Mouse (Mus musculus): ENCODE data around the gene U2af1.
"Not testable (repeated sequence)": the region's sequence is repeated elsewhere in the genome, so short reads cannot be mapped to it uniquely, and the experiment has no call there.

The U2af1 gene

GRCm38 (mm10) chr17:31658468-31659185 lies at the start of gene U2af1:
Gene U2af1, minus strand, starts transcription at chr17:31658892.
- DNase-seq: peak; percentile 99

DNA sequence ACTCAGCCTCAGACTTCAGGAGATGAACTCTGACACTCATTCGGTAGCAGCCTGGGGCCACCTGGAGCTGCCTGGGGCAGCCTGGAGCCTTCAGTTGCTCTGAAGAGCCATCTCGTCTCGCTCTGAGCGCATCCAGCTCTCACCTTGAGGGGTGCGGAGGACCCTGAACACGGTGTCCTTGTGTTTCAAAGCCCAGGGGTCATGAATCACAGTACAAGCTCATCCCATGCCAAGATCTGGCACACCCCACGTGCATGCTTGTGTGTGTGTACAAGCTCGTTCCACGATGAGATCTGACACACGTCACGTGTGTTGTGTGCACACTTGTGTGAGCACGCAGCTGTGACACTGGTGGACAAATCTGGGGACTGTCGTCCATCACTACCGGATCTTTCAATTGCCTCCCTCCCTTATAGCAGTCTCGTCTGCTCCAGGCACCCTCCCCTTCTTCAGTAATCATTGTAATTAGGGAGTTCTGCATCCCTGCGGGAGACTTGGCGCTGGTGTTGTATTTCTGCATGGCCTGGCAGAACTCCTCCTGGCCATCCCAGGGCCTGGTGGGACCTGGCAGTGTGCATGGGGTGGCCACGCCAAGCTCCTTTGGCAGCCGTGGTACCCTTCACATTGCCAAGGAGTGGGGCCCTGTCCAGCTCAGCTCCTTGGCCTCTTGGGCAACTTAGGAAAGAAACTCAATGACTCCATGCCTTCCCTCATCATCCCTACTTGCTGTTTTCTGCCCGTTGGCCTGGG lies 46.8 kb upstream of the U2af1 start:
- DNase-seq: peak; percentile 31

GRCm38 (mm10) chr17:31703276-31703980 lies 44.7 kb upstream of the U2af1 start:
- DNase-seq: no peak

GRCm38 (mm10) chr17:31698347-31698746 lies 39.7 kb upstream of the U2af1 start:
- no peak for DNase-seq

- not testable (repeated sequence) for DNase-seq
These were observed 36.7 kb upstream of the U2af1 start for GRCm38 (mm10) chr17:31695356-31695755.

GRCm38 (mm10) chr17:31694949-31695348 lies 36.3 kb upstream of the U2af1 start:
- no peak for DNase-seq

GRCm38 (mm10) chr17:31694023-31694376 lies 35.3 kb upstream of the U2af1 start:
- DNase-seq: no peak

GRCm38 (mm10) chr17:31693330-31694022 lies 34.8 kb upstream of the U2af1 start:
- DNase-seq: peak; percentile 71

DNA sequence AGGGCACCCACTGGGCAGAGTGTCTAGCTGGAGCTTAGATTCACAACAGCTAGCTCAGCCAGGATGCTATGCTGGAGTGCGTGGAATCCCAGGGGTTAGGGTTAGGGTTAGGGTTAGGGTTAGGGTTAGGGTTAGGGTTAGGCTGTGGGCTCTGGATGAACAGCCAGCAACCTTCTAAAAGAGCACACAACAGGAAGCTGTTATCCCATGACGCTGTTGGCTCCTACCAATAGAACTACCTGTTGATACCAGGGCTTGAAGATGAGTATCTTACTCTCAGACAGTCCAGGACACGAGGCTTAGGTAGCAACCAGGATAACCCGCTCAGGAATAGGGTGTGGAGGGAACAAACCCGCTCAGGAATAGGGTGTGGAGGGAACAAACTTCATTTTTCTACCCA lies 34.2 kb upstream of the U2af1 start:
- DNase-seq: no peak

DNA sequence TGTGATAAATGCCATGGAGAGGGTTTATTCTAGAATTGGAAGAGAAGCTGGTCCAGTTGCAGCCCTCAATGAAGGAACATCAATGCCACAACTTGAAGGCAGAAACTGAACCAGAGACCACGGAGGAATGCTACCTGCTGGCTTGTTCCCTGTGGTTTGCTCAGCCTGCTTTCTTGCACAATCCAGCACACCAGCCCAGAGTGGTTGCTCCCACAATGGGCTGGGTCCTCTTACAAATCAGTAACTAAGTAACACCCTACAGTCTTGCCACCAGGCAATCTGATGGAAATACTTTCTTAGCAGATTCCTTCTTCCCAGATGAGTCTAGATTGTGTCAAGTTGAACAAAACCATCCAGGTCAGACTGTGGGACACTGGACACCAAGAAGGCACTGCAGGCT lies 30.9 kb upstream of the U2af1 start:
- DNase-seq: no peak

GRCm38 (mm10) chr17:31688112-31688511 lies 29.4 kb upstream of the U2af1 start:
- no peak for DNase-seq

- no peak for DNase-seq
These were observed 27.5 kb upstream of the U2af1 start for GRCm38 (mm10) chr17:31686225-31686564.

GRCm38 (mm10) chr17:31685514-31686224 lies 27.0 kb upstream of the U2af1 start:
- peak; percentile 80 for DNase-seq

DNA sequence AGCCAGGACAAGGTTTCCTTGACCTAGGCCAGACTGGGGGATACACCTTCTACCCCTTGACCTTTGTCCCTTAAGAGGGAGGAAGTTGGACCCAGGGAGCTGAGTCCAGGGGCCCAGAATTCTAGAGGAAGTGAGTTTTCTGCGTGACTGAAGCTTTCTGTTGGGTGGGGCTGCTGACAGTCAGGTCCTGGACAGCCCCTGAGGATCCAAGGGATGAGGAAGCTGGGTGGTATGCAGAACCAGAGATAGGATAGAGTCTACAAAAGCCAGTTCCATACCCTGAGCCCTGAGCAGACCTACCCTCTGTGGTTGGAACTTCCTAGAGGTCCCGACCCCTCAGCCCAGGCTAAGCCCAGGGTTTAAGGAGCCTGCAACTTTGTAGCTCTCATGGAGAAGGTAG lies 21.8 kb upstream of the U2af1 start:
- DNase-seq: no peak

GRCm38 (mm10) chr17:31677507-31677906 lies 18.8 kb upstream of the U2af1 start, which contains the start of gene Cryaa:
Gene Cryaa, plus strand, starts transcription at chr17:31677807.
- no peak for DNase-seq

DNA sequence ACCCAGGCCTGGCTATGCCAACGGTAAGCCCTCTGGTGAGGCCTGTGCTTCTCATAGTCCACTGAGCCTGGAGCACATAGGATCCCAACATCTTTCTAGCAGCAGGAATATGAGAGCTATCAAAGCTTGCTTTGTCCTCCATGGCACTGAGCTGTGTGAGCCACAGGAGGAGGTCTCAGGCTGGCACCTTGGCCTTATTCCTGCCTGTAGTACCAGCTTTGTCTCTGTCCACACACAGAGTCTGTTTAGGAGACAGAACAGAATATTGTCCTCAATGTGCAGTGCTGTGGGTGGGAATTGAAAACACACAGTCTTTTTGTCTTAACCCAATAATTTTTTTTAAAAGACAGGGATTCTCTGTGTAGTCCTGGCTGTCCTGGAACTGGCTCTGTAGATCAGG lies 15.7 kb upstream of the U2af1 start:
- DNase-seq: peak; percentile 43

DNA sequence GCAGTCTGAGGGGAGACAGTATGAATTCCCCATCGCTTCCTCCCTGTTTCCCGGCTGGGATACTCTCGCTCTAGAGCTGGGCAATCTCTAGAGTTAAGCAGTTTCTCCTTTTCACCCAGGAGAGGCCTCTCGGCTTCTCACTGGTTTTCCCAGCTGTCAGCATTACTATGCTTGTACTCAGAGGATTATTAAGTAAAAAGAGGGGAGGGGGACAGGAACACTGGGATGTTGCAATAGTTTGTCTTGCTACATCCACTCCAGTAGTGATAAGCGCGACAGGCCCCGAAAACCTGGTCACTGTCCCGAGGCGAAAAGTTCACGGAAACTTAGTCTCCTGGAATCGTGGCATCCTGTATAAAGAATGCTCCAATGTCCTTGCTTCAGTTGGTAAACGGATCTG lies 13.6 kb upstream of the U2af1 start:
- no peak for DNase-seq

- no peak for DNase-seq
These were observed 13.0 kb upstream of the U2af1 start for GRCm38 (mm10) chr17:31671698-31672097.

- no peak for DNase-seq
These were observed 11.5 kb upstream of the U2af1 start for GRCm38 (mm10) chr17:31670163-31670562.

DNA sequence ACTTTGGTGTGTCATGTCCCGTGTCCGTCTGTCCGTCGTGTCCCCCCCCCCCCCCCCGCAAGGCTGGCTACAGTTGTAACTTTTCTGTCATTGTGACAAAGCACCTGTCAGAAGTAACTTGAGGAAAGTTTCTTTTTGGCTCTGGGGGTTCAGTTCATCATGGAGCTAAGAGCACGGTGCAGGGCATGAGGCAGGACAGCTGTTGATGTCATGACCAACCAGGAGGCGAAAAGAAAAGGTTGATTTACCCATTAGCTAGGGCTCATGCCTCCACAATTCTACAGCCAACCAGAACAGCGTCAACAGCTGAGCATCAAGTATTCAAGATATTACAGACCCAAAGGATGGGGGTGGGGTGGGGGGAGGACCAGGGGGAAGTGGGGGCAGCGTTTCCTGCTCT lies 9.6 kb upstream of the U2af1 start:
- DNase-seq: no peak

- DNase-seq: peak; percentile 74
These were observed 6.1 kb upstream of the U2af1 start for GRCm38 (mm10) chr17:31664760-31665159.

DNA sequence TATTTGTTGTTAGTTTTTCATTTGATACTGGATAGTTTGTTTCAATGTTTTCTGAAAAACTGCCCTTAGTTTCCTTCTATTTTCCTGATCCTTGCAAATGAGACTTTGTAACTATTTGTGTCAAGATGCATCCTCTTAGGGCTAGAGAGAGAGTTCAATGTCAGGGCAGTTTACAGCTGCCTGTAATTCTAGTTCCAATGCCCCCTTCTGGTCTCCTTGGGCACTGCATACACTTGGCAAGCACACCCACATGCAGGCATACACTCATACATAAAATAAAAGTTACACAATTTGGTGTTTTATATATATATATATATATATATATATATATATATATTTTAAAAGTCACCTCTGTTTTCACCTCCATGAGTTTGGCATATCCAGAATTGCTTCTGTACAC lies 4.2 kb upstream of the U2af1 start:
- DNase-seq: no peak
